Mouse (Mus musculus): ENCODE results near the gene Arhgap9. TPM values are rescaled to one million over a fixed set of nuclear protein-coding genes. Genes with fewer than 3 reads are reported as not detected.

The Arhgap9 gene
- polyA plus RNA-seq, 1 experiment from 2014 or later = 2.6 TPM

DNA sequence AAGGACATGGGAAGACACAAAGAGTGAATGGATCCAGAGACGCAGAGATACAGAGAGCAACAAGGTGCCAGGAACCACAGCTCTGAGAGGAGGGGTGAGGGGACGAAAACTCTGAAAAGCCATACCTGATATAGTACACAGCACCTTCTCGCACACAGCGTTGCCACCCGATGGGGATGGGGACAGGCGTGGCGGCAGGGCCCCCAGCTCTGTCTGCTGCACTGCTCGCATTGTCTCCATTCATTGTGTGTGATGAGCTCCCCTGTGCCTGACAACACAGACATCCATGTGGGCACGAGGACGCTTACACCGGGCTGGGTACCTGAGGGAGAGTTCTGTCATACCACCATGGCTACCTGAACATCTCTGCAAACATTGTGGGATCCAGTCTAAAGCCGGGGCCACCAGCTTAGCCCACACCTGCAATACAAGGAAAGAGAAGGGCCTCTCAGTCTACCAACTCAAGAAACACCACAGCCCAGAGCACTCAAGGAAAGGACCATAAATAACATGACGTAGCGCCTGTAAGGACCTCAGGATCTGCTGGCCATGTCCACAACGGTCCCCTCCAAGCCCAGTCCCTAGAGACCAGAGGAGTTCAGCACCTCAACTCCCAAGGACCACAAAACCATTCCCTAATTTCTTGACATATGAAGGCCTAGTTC, 34.4 kb upstream of the Arhgap9 start:
- 83% methylated on average over 15 of the region's 15 CpGs for WGBS
- no peaks in the 10 kb centered on the region for H3K27me3 ChIP-seq
- ATAC-seq (ENCODE audit: insufficient number of reproducible peaks, insufficient read depth, low FRiP score, low TSS enrichment) = no peak
- H3K27ac ChIP-seq = peak overlapping the region; percentile 99; the same call in 1 of the 2 replicates
- no peaks in the 10 kb centered on the region for H3K9me3 ChIP-seq
- H3K36me3 ChIP-seq = peaks cover 48% of the 10 kb centered on the region
- peak overlapping the region; percentile 63 for H3K4me3 ChIP-seq
- peaks cover 56% of the 10 kb centered on the region for H3K4me1 ChIP-seq
- H3K9ac ChIP-seq = peak overlapping the region; percentile 78
- peak overlapping the region; percentile 91 for H3K4me2 ChIP-seq (replicated peaks)

DNA sequence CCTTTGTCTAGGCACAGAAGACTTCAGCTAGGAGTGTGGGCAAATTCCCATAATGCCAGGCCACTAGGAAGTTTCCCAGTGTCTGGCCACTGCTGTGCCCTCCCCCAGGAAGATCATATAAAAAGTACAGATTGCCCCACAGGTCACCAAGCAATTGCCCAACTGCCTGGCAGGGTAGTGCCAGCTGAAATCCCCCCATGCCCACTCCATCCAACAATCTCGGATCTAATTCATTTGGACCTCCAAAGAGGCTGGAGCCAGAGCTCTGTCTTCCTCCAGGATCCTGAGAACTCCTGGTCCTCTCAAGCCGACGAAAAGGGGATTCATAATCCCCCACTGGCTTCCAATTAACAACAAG, 33.8 kb upstream of the Arhgap9 start:
- H3K4me2 ChIP-seq (replicated peaks) = peak overlapping the region; percentile 91
- peak overlapping the region; percentile 78 for H3K9ac ChIP-seq
- H3K4me1 ChIP-seq = peaks cover 58% of the 10 kb centered on the region
- H3K4me3 ChIP-seq = peak overlapping the region; percentile 63
- no peaks in the 10 kb centered on the region for H3K27me3 ChIP-seq
- no peak for ATAC-seq (ENCODE audit: insufficient number of reproducible peaks, insufficient read depth, low FRiP score, low TSS enrichment)
- 1% methylated on average over 3 of the region's 3 CpGs for WGBS
- H3K36me3 ChIP-seq = peaks cover 45% of the 10 kb centered on the region
- no peaks in the 10 kb centered on the region for H3K9me3 ChIP-seq
- peak overlapping the region; percentile 99 for H3K27ac ChIP-seq

DNA sequence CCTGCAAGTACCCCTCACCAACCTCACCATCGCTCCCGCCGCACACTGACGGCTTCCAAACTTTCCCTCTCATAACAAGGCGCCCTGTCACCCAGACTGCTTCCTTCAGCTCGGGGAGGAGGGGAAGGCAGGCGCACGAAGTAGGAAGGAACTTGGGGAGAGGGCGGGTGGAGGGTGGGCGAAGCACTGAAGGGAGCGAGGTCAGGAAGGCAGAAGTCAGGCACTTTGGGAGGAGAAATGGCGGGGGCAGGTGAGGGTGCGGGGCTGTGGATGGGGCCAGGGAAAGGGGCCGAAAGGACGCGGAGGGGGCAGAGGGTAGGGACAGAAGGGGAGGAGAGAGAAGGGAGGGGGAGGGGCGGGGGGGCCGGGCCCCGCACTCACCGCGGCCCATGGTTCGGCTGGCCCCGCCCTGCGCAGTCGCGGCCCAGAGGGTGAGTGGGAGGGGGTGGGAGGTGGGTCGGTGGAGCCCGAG, 33.4 kb upstream of the Arhgap9 start:
- WGBS = under 1% methylated on average over 13 of the region's 28 CpGs
- Histone ChIP-seq H3K4me1 (peaks cover 62% of the 10 kb centered on the region), H3K4me3 (peak overlapping the region; percentile 63), H3K27me3 (no peaks in the 10 kb centered on the region), H3K9me3 (no peaks in the 10 kb centered on the region), H3K9ac (peak overlapping the region; percentile 78), H3K27ac (peak overlapping the region; percentile 99), H3K4me2 (replicated peaks) (peak overlapping the region; percentile 91), H3K36me3 (peaks cover 45% of the 10 kb centered on the region)
- peak; percentile 6; the same call in 1 of the 2 replicates for ATAC-seq (ENCODE audit: insufficient number of reproducible peaks, insufficient read depth, low FRiP score, low TSS enrichment)

DNA sequence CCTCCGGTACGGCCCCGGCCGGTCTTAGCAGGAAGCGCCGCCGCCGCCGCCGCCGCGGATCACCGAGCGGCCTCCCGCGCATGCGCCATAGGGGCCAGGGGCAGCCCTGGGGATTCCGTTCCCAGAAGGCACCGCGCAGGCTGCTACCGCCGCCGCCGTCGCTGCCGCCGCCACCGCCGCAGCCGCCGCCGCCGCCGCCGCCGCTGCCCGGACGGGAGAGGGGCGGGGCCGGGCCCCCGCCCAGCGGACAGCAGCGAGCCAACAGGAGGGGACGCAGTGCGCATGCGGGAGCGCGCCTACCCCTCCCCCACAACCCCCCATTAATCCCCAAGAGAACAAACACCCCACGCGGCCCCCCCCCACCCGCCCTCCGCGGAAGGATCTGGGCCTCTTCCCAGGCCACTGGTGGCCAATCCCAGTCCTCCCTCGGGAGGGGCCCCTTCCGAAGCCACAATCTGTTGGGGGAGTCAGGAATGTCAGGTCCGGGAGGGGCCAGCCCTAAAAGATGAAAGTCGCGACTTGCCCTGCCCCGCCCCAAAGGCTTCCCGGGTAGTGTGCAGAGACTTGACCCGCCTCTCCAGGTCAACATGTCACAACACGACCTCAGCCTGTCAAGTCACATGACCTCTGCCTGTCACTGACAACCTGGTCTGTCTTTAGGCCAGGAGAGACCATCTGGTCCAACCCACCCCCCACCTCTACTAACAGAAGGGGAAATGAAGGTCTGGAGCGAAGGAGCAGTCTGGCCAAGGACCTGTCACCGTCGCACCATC, 32.8 kb upstream of the Arhgap9 start, which contains the start of gene Mbd6:
Mbd6 (minus strand) TSS at position 219 of the 773 bp plus-strand sequence.
- Histone ChIP-seq H3K4me1 (peaks cover 63% of the 10 kb centered on the region), H3K27me3 (no peaks in the 10 kb centered on the region), H3K36me3 (peaks cover 45% of the 10 kb centered on the region), H3K9me3 (no peaks in the 10 kb centered on the region), H3K4me3 (peak within 1 kb of the TSS; percentile 63), H3K9ac (peak within 1 kb of the TSS; percentile 78), H3K27ac (peak within 1 kb of the TSS; percentile 99), H3K4me2 (replicated peaks) (peak within 1 kb of the TSS; percentile 91)
- WGBS = under 1% methylated on average over 49 of the region's 65 CpGs
- ATAC-seq (ENCODE audit: insufficient number of reproducible peaks, insufficient read depth, low FRiP score, low TSS enrichment) = peak; percentile 1; the same call in 1 of the 2 replicates

DNA sequence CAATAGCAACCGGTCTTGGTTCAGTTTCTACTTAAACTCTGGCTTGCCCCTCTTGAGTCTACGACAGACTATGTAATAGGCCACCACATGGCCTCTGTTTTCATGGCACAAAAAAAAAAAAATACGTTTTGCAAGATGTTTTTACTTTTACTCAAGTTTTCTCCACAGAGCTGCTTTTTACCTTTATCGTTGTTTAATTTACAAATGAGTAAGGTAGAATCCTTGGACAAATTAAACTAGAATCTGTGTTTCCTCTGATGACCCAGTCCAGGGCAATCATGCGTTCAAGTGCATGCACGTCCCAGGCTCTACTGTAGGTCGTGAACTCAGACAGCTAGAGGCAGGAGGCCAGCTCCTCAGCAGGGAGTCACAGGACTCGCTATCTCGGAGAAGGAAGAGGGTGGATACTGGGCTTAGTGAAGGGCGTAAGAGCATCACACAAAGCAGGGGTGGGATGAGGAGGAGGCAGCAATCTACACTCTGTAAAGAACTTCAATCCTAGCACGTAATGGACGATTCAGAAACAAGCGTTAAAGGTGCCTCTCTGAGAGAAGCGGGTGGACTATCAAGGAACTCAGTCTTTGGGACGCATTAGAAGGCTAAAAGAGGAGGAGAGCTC, 32.1 kb upstream of the Arhgap9 start:
- H3K27me3 ChIP-seq = no peaks in the 10 kb centered on the region
- WGBS = 2% methylated on average over 15 of the region's 15 CpGs
- H3K4me2 ChIP-seq (replicated peaks) = peak overlapping the region; percentile 91
- peaks cover 45% of the 10 kb centered on the region for H3K36me3 ChIP-seq
- peak overlapping the region; percentile 46 for H3K9ac ChIP-seq
- peak overlapping the region; percentile 99 for H3K27ac ChIP-seq
- no peak for ATAC-seq (ENCODE audit: insufficient number of reproducible peaks, insufficient read depth, low FRiP score, low TSS enrichment)
- peaks cover 60% of the 10 kb centered on the region for H3K4me1 ChIP-seq
- H3K9me3 ChIP-seq = no peaks in the 10 kb centered on the region
- H3K4me3 ChIP-seq = peak overlapping the region; percentile 63

DNA sequence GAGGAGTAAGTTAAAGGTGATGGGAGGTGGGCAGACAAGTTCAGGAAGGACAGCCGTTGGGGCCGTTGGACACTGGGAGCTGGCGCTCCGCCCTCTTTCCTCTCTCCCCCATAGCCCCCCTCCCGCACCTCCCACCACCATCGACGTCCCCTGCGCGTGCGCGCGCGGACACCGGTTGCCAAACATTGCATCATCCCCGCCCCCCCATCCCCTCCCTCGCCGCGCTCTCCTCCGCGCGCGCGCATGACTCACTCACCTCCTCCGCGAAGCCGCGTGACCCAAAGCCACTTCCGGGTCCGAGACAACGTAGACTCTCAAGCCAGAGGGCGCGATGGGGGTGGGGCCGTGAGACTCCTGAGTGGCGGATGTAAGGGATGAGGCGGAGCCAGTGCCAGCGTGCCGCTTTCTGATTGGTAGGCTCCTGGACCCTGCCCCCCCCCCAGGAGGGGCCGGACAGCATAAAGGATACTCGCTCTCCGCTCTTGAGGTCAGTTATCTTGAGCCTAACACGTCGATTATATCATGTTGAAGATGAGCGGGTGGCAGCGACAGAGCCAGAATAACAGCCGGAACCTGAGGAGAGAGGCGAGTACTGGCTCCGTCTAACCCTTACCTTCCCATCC, 31.3 kb upstream of the Arhgap9 start:
- H3K4me3 ChIP-seq = peak overlapping the region; percentile 63
- peak overlapping the region; percentile 99 for H3K27ac ChIP-seq
- H3K9ac ChIP-seq = peak overlapping the region; percentile 46
- peaks cover 45% of the 10 kb centered on the region for H3K36me3 ChIP-seq
- under 1% methylated on average over 34 of the region's 47 CpGs for WGBS
- no peaks in the 10 kb centered on the region for H3K9me3 ChIP-seq
- peak overlapping the region; percentile 91 for H3K4me2 ChIP-seq (replicated peaks)
- peaks cover 53% of the 10 kb centered on the region for H3K4me1 ChIP-seq
- ATAC-seq (ENCODE audit: insufficient number of reproducible peaks, insufficient read depth, low FRiP score, low TSS enrichment) = peak; percentile 89
- H3K27me3 ChIP-seq = no peaks in the 10 kb centered on the region

DNA sequence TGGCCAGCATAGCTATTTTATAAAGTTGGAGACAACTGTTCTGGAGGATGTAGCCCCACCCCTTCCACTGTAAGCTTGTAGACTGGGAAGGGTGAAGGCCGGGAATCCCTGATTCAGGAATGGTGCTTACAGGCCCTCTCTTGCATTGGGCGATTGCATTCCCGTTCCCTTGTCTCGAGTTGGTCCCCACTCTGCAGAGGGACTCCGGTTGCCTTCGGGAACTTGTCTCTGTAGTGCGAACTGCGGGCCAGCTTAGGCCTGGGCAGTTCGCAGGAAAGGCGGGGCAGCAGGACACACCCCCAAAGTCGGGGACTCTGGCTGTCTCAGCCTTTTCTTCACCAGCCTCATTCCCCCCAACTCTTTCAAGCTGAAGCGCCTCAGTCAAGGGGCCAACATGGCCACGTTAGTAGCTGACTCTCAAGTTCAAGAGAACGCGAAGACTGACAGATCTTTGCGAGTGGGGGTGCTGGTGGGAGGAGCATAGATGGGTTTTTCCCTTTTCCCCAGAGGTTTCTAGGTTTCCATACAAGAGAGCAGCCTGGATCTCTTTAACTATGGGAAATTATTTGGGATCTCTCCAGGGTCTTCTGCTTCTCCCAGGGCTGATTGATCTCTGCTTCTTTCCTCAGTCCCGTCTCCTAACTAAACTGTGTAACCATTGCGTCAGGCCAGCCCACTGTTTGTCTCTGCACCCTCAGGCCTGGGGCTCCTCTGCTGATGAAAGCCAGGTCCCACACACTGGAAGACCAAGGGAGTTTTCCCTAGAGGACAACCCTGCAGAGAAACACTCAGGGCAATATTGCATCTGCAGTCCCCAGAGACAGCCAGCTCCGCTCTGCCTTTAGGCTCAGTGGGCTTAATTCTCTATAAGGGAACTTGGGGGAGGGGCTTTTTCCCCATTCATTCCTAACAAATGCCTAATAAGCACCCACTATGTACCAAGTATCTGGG, 30.6 kb upstream of the Arhgap9 start:
- Histone ChIP-seq H3K36me3 (peaks cover 45% of the 10 kb centered on the region), H3K4me2 (replicated peaks) (peak overlapping the region; percentile 91), H3K4me1 (peaks cover 45% of the 10 kb centered on the region), H3K27ac (peak overlapping the region; percentile 99), H3K4me3 (peak overlapping the region; percentile 63), H3K27me3 (no peaks in the 10 kb centered on the region), H3K9ac (peak overlapping the region; percentile 46), H3K9me3 (no peaks in the 10 kb centered on the region)
- WGBS = 3% methylated on average over 19 of the region's 19 CpGs
- ATAC-seq (ENCODE audit: insufficient number of reproducible peaks, insufficient read depth, low FRiP score, low TSS enrichment) = peak; percentile 30

DNA sequence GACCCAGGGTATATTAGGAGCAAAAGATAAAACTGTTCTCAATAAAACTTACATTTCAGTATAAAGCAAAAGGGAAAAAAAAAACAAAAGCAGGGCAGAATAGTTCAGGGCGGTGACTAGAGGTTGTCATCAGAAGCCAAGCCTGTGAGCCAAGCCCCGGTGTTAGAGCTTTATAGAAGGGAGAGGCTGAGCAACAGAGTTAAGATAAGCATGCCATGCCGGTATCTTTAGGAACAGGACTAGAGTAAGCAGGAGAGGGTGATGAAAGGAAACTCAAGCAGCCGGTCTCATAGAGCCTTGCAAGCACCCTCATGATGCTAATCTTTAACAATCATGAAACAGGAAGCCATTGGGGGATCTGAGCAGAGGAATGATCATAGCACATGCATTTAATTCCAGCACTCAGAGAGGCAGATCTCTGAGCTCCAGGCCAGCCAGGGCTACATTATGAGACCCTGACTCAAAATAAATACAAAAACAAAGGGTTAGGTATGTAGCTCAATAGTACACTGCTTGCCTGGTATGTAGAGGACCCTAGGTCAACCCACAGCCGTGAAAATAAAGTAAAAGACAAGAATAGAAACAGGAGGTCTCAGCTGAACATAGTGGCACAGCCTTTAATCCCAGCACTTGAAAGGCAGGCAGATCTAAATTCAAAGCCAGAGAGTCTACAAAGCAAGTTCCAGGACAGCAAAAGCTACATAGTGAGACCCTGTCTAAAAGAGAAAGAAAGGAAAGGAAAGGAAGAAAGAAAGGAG, 29.7 kb upstream of the Arhgap9 start:
- Histone ChIP-seq H3K27me3 (no peaks in the 10 kb centered on the region), H3K4me2 (replicated peaks) (peak overlapping the region; percentile 91), H3K4me3 (peak overlapping the region; percentile 63), H3K27ac (no peak overlapping the region; the same call in 1 of the 2 replicates), H3K36me3 (peaks cover 45% of the 10 kb centered on the region), H3K9ac (peak overlapping the region; percentile 46; the same call in 1 of the 2 replicates), H3K4me1 (peaks cover 37% of the 10 kb centered on the region), H3K9me3 (no peaks in the 10 kb centered on the region)
- 54% methylated on average over 5 of the region's 5 CpGs for WGBS
- ATAC-seq (ENCODE audit: insufficient number of reproducible peaks, insufficient read depth, low FRiP score, low TSS enrichment) = no peak

DNA sequence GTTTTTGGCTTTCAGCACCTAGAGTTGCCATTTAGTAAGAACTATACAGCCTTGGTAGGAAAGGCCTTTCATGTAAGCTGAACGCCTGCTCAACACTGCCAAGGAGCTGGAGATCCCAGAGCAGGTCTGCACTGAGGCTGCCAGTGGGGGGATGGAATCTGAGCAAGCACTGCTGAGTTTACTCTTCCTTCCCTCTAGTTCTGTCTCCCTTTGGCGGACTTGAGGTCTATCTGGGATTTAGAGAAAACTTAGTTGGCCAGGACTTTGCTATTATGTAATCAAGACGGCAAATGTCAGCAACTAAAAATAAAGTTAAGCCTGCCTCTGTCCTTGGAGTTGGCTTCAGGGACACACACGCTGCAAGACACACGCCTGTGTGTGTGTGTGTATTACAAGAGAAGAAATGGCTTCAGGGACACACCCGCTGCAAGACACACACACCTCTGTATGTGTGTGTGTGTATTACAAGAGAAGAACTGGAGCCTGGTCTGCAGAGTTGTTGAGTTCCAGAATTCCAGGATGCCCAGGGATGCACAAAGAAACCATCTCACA, 28.7 kb upstream of the Arhgap9 start:
- Histone ChIP-seq H3K9me3 (no peaks in the 10 kb centered on the region), H3K4me3 (no peak overlapping the region), H3K27me3 (no peaks in the 10 kb centered on the region), H3K36me3 (peaks cover 53% of the 10 kb centered on the region), H3K4me1 (peaks cover 28% of the 10 kb centered on the region), H3K4me2 (replicated peaks) (no peak overlapping the region), H3K9ac (peak overlapping the region; percentile 7; the same call in 1 of the 2 replicates), H3K27ac (no peak overlapping the region)
- WGBS = 86% methylated on average over 6 of the region's 6 CpGs
- ATAC-seq (ENCODE audit: insufficient number of reproducible peaks, insufficient read depth, low FRiP score, low TSS enrichment) = no peak
